Mouse (Mus musculus) lung, postnatal 0 days (tissue): ENCODE results near the gene Gabbr2.

Source experiments
- CTCF ChIP-seq: IDR thresholded peaks from 2 replicates; pipeline ENCODE4 v1.5.1; 2016; ENCODE audit warnings: antibody characterized with exemption, mild to moderate bottlenecking
- EP300 ChIP-seq: IDR thresholded peaks from 2 replicates; pipeline ENCODE4 v1.6.1; 2016; ENCODE audit warnings: antibody characterized with exemption, mild to moderate bottlenecking, control low read depth

DNA sequence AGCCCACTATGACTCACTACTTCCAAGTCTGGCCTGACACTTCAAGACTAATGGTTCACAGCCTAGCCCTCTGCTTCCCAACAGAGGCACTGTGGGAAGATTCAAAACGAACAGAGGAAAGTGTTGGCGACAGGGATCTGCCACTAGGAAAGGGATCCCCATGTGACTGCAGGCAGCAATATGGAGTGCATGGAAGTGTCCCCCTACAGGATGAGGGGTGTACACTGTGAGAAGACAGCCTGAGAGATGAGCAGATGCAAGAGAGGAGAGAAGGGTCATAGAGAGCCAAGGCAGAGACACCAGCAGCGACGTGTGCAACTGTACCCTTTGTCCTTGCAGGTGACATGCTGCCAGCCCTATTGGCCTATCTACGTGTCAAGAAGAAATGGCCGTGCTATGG lies 32.3 kb upstream of the Gabbr2 start:
- no peak for TF ChIP-seq CTCF
- TF ChIP-seq EP300: no peak
